Mouse (Mus musculus): Measurements from ENCODE around the gene Atn1.

DNA sequence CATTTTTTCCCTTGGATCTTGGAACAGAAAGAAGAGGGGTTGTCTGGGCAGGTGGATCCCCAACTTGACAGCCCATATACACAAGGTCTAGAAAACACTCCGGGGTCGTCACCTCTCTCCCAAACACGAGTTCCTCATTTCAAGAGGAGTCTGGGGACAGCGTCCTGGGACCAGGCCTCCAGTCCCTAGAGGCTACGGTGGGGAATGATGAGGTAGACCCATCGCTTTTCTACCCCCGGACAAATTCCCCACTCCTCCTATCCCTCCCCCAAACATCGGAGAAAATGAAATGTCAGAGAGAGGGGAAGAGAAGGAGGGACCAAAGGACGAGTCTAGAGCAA lies 12.3 kb upstream of the Atn1 start:
- no peak for TF ChIP-seq CTCF (IDR thresholded peaks at IDR 0.05; ENCODE audit: extremely low read depth, insufficient read depth, low read length)
- no peak for TF ChIP-seq POLR2A (IDR thresholded peaks at IDR 0.05; ENCODE audit: extremely low read depth, insufficient read depth, low read length)
